Mouse (Mus musculus): ENCODE data around the gene Hoxa3. TPM values are rescaled to one million over a fixed set of nuclear protein-coding genes. Genes with fewer than 3 reads are reported as not detected.

Gene Hoxa3
- total RNA-seq, 2 experiments from 2014 or later = 1.6 to 3.0 TPM

GRCm38 (mm10) chr6:52221337-52221992, 8.3 kb upstream of the Hoxa3 start, which contains the start of gene Hoxa7:
Gene Hoxa7, minus strand, starts transcription at chr6:52221854.
- DNase-seq (ENCODE audit: low spot score) = peak; percentile 94

- DNase-seq (ENCODE audit: low spot score) = no peak
Measured at GRCm38 (mm10) chr6:52220865-52221310, 7.8 kb upstream of the Hoxa3 start.

GRCm38 (mm10) chr6:52220003-52220864, 7.1 kb upstream of the Hoxa3 start:
- DNase-seq (ENCODE audit: low spot score) = no peak

GRCm38 (mm10) chr6:52219234-52219942, 6.3 kb upstream of the Hoxa3 start:
- DNase-seq (ENCODE audit: low spot score) = no peak

GRCm38 (mm10) chr6:52218643-52219215, 5.6 kb upstream of the Hoxa3 start:
- DNase-seq (ENCODE audit: low spot score) = no peak

- peak; percentile 9 for DNase-seq (ENCODE audit: low spot score)
Measured at GRCm38 (mm10) chr6:52217895-52218642, 4.9 kb upstream of the Hoxa3 start.

GRCm38 (mm10) chr6:52217459-52217768, 4.3 kb upstream of the Hoxa3 start:
- peak; percentile 88 for DNase-seq (ENCODE audit: low spot score)

GRCm38 (mm10) chr6:52216691-52217458, 3.7 kb upstream of the Hoxa3 start:
- peak; percentile 50 for DNase-seq (ENCODE audit: low spot score)

- DNase-seq (ENCODE audit: low spot score) = peak; percentile 7
Measured at GRCm38 (mm10) chr6:52215771-52216535, 2.8 kb upstream of the Hoxa3 start.

- DNase-seq (ENCODE audit: low spot score) = peak; percentile 3
Measured at GRCm38 (mm10) chr6:52215070-52215469, 1.9 kb upstream of the Hoxa3 start.

- peak; percentile 1 for DNase-seq (ENCODE audit: low spot score)
Measured at GRCm38 (mm10) chr6:52214271-52214670, 1.1 kb upstream of the Hoxa3 start.

- DNase-seq (ENCODE audit: low spot score) = peak; percentile 30
Measured at GRCm38 (mm10) chr6:52212556-52213118, 499 bp downstream of the Hoxa3 start.

- no peak for DNase-seq (ENCODE audit: low spot score)
Measured at GRCm38 (mm10) chr6:52211961-52212360, 1.2 kb downstream of the Hoxa3 start.

GRCm38 (mm10) chr6:52211170-52211935, 1.8 kb downstream of the Hoxa3 start:
- DNase-seq (ENCODE audit: low spot score) = peak; percentile 80

- peak; percentile 1 for DNase-seq (ENCODE audit: low spot score)
Measured at GRCm38 (mm10) chr6:52209685-52210046, 3.5 kb downstream of the Hoxa3 start.

GRCm38 (mm10) chr6:52208868-52209684, 4.1 kb downstream of the Hoxa3 start:
- DNase-seq (ENCODE audit: low spot score) = no peak

GRCm38 (mm10) chr6:52208072-52208867, 4.9 kb downstream of the Hoxa3 start, which contains the start of gene Hoxa6:
Gene Hoxa6, minus strand, starts transcription at chr6:52208722.
- peak; percentile 53 for DNase-seq (ENCODE audit: low spot score)
